Mouse (Mus musculus): ENCODE measurements around the gene Scd2. TPM values are rescaled to one million over a fixed set of nuclear protein-coding genes. Genes with fewer than 3 reads are reported as not detected.

The Scd2 gene
- polyA plus RNA-seq, 1 experiment from 2014 or later = 255 TPM

DNA sequence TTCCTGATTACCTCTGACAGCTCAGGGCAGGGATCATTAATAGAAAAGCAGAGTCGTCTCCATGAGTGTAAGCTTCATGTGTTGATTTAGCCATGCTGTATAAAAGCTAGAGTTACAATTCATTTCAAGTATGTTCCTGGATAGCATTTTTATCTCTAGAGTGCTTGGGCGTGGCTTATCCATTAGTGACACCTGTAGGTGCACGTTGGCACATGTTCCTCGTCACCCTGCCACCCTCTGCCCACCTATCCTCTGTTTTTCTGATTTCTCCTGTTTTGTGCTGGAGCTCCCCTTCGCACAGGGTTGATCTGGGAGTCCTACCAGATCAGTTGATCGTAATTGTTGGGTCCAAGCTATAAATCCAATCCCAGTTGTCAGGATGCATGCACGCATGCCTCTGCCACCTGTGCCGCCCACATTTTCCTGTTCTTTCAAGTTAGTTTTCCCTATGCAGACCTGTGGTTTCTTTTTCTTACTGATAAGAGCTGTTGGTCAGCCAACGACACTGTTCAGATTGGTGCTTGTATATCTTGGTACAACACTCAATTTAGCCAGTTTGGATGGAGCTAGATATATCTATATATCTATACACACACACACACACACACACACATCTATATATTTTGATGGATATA lies 8.3 kb downstream of the Scd2 start:
- peaks cover 99% of the 10 kb centered on the region for H3K36me3 ChIP-seq
- H3K27ac ChIP-seq (replicated peaks) = no peak overlapping the region
- peak overlapping the region; percentile 11; the same call in 1 of the 2 replicates for H3K4me2 ChIP-seq
- no peaks in the 10 kb centered on the region for H3K9me3 ChIP-seq
- H3K9ac ChIP-seq = no peak overlapping the region
- no peak for ATAC-seq (ENCODE audit: low read depth)
- whole genome bisulfite sequencing = 70% methylated on average over 9 of the region's 9 CpGs
- no peaks in the 10 kb centered on the region for H3K27me3 ChIP-seq
- H3K4me3 ChIP-seq = no peak overlapping the region
- H3K4me1 ChIP-seq (replicated peaks) = peaks cover 96% of the 10 kb centered on the region

DNA sequence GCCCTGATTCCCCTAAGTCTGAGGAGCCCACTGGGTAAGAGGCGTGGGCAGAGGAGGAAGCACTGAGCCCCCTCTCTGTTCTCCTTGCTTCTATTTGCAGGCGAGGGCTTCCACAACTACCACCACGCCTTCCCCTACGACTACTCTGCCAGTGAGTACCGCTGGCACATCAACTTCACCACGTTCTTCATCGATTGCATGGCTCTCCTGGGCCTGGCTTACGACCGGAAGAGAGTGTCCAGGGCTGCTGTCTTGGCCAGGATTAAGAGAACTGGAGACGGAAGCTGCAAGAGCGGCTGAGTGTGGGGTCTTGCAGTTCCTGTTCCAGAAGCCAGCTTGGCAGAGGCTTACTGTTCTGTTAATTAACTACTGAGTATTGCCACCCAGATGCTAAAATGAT lies 9.4 kb downstream of the Scd2 start:
- H3K4me1 ChIP-seq (replicated peaks) = peaks cover 86% of the 10 kb centered on the region
- H3K36me3 ChIP-seq = peaks cover 99% of the 10 kb centered on the region
- no peaks in the 10 kb centered on the region for H3K9me3 ChIP-seq
- 81% methylated on average over 11 of the region's 11 CpGs for WGBS
- H3K9ac ChIP-seq = no peak overlapping the region
- H3K4me2 ChIP-seq = no peak overlapping the region
- no peak overlapping the region for H3K27ac ChIP-seq (replicated peaks)
- no peaks in the 10 kb centered on the region for H3K27me3 ChIP-seq
- H3K4me3 ChIP-seq = no peak overlapping the region
- no peak for ATAC-seq (ENCODE audit: low read depth)

- no peak overlapping the region for H3K4me3 ChIP-seq
- peaks cover 99% of the 10 kb centered on the region for H3K36me3 ChIP-seq
- no peak for ATAC-seq (ENCODE audit: low read depth)
- no peak overlapping the region for H3K4me2 ChIP-seq
- no peaks in the 10 kb centered on the region for H3K27me3 ChIP-seq
- peaks cover 80% of the 10 kb centered on the region for H3K4me1 ChIP-seq (replicated peaks)
- 82% methylated on average over 8 of the region's 8 CpGs for WGBS
- H3K9me3 ChIP-seq = no peaks in the 10 kb centered on the region
- no peak overlapping the region for H3K9ac ChIP-seq
- H3K27ac ChIP-seq (replicated peaks) = no peak overlapping the region
Measured at GRCm38 (mm10) chr19:44303502-44303901, 10.0 kb downstream of the Scd2 start.

- 86% methylated on average over 10 of the region's 10 CpGs for WGBS
- Histone ChIP-seq H3K9ac (no peak overlapping the region), H3K27me3 (no peaks in the 10 kb centered on the region), H3K4me2 (no peak overlapping the region), H3K4me1 (replicated peaks) (peaks cover 70% of the 10 kb centered on the region), H3K36me3 (peaks cover 95% of the 10 kb centered on the region), H3K4me3 (no peak overlapping the region), H3K27ac (replicated peaks) (no peak overlapping the region), H3K9me3 (no peaks in the 10 kb centered on the region)
- ATAC-seq (ENCODE audit: low read depth) = no peak
Measured at GRCm38 (mm10) chr19:44304419-44304818, 10.9 kb downstream of the Scd2 start.

- Histone ChIP-seq H3K4me3 (no peak overlapping the region), H3K27me3 (no peaks in the 10 kb centered on the region), H3K36me3 (peaks cover 91% of the 10 kb centered on the region), H3K4me1 (replicated peaks) (peaks cover 67% of the 10 kb centered on the region), H3K4me2 (no peak overlapping the region), H3K9me3 (no peaks in the 10 kb centered on the region), H3K27ac (replicated peaks) (no peak overlapping the region), H3K9ac (no peak overlapping the region)
- 87% methylated on average over 16 of the region's 16 CpGs for WGBS
- ATAC-seq (ENCODE audit: low read depth) = no peak
Measured at GRCm38 (mm10) chr19:44304851-44305510, 11.5 kb downstream of the Scd2 start.

GRCm38 (mm10) chr19:44305701-44306100 lies 12.2 kb downstream of the Scd2 start:
- Histone ChIP-seq H3K36me3 (peaks cover 84% of the 10 kb centered on the region), H3K9ac (no peak overlapping the region), H3K4me1 (replicated peaks) (peaks cover 67% of the 10 kb centered on the region), H3K4me2 (no peak overlapping the region), H3K9me3 (no peaks in the 10 kb centered on the region), H3K27ac (replicated peaks) (no peak overlapping the region), H3K4me3 (no peak overlapping the region), H3K27me3 (no peaks in the 10 kb centered on the region)
- ATAC-seq (ENCODE audit: low read depth) = no peak
- 90% methylated on average over 15 of the region's 15 CpGs for WGBS

DNA sequence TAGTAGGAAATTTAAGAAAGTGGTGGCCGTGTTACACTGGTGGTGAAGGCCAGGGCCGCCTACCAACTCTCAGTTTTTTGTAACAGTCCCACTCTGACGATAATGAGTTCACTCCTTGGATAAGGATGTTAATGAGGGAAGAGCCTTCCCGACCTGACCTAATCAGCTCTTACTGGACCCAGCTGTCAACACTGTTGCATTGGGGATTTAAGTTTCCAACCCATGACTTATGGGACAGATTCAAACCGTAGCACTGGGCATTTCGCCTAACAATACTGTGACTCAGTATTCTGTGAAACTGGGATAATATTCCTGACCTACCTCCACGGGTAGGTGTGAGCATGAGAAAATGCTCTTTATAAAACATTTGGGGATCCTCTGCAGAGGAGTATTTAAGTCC lies 12.7 kb downstream of the Scd2 start:
- Histone ChIP-seq H3K9ac (no peak overlapping the region), H3K27ac (replicated peaks) (no peak overlapping the region), H3K27me3 (no peaks in the 10 kb centered on the region), H3K4me1 (replicated peaks) (peaks cover 67% of the 10 kb centered on the region), H3K4me3 (no peak overlapping the region), H3K9me3 (no peaks in the 10 kb centered on the region), H3K4me2 (no peak overlapping the region), H3K36me3 (peaks cover 79% of the 10 kb centered on the region)
- 73% methylated on average over 7 of the region's 7 CpGs for WGBS
- ATAC-seq (ENCODE audit: low read depth) = no peak

- 82% methylated on average over 9 of the region's 9 CpGs for WGBS
- Histone ChIP-seq H3K9ac (no peak overlapping the region), H3K27ac (replicated peaks) (no peak overlapping the region), H3K36me3 (peaks cover 68% of the 10 kb centered on the region), H3K4me3 (no peak overlapping the region), H3K4me1 (replicated peaks) (peaks cover 68% of the 10 kb centered on the region), H3K4me2 (no peak overlapping the region), H3K9me3 (no peaks in the 10 kb centered on the region), H3K27me3 (no peaks in the 10 kb centered on the region)
- ATAC-seq (ENCODE audit: low read depth) = no peak
Measured at GRCm38 (mm10) chr19:44307101-44307914, 13.8 kb downstream of the Scd2 start.

DNA sequence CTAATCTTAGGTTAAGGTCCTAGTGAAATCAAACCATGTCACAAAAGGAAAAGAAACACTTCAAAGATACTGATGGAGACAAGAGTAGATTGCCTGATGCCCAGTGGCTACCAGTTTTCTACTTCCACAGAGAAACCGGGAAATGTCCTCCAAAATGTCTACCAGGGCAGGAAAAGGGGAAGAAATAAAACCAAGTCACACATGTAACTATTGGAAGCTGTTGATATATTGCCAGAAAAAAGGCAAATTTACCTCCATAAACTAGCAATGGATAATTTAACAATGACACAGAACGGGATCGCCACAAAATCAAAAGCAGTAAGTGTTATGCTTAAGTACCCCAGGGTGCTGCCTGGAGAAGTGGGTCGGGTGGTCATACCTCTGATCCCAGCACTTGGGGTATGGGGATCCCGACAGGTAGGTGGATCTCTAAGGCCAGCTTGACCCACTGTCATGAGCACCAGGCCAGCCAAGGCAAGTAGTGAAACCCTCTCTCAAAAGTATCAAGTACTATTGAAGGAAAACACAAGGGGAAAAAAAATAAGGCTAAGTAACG lies 14.5 kb downstream of the Scd2 start:
- no peak overlapping the region for H3K4me3 ChIP-seq
- H3K4me2 ChIP-seq = no peak overlapping the region
- peaks cover 62% of the 10 kb centered on the region for H3K36me3 ChIP-seq
- H3K4me1 ChIP-seq (replicated peaks) = peaks cover 69% of the 10 kb centered on the region
- no peaks in the 10 kb centered on the region for H3K27me3 ChIP-seq
- 77% methylated on average over 6 of the region's 6 CpGs for WGBS
- H3K9me3 ChIP-seq = no peaks in the 10 kb centered on the region
- ATAC-seq (ENCODE audit: low read depth) = no peak
- no peak overlapping the region for H3K9ac ChIP-seq
- H3K27ac ChIP-seq (replicated peaks) = no peak overlapping the region

DNA sequence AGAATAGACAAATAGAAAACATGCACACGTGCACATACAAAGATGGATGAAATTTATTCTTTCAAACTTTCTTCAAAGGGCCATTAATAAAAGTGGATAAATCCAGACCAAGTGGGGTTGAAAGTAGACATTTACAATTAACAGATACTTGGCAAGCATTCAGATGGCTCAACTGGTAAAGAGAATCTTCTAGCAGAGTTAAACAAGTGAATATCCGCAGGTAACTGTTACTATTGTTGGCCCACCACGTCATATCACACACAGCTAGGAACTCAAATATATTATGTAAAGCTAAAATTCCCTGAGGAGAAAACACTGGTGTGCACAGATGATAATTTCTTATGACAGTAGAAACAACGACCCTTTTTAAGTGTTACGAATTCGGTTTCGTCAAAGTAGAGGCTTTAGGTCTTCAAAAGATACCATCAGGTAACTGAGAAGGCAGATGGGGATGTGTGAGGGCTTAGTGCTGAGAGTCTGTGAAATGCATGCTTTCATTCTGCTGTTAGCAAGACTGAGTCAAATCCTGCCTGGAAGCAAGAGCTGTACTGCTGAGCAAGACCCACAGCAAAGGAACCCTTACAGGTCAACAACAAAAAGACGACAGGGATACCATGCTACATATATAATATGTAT lies 15.3 kb downstream of the Scd2 start:
- Histone ChIP-seq H3K4me1 (replicated peaks) (peaks cover 65% of the 10 kb centered on the region), H3K27ac (replicated peaks) (no peak overlapping the region), H3K9me3 (no peaks in the 10 kb centered on the region), H3K4me2 (no peak overlapping the region), H3K9ac (no peak overlapping the region), H3K36me3 (peaks cover 54% of the 10 kb centered on the region), H3K4me3 (no peak overlapping the region), H3K27me3 (no peaks in the 10 kb centered on the region)
- 90% methylated on average over 8 of the region's 8 CpGs for WGBS
- no peak for ATAC-seq (ENCODE audit: low read depth)

GRCm38 (mm10) chr19:44309351-44310154 lies 16.1 kb downstream of the Scd2 start:
- no peak overlapping the region for H3K4me2 ChIP-seq
- no peak overlapping the region for H3K27ac ChIP-seq (replicated peaks)
- no peaks in the 10 kb centered on the region for H3K27me3 ChIP-seq
- ATAC-seq (ENCODE audit: low read depth) = no peak
- H3K4me3 ChIP-seq = no peak overlapping the region
- H3K36me3 ChIP-seq = peaks cover 46% of the 10 kb centered on the region
- H3K9me3 ChIP-seq = no peaks in the 10 kb centered on the region
- H3K4me1 ChIP-seq (replicated peaks) = peaks cover 65% of the 10 kb centered on the region
- WGBS = 79% methylated on average over 12 of the region's 12 CpGs
- H3K9ac ChIP-seq = no peak overlapping the region

All from neural tube, embryonic 13.5 days (tissue).